Mouse (Mus musculus) MEL (cell line): ENCODE measurements at regions not wholly inside any gene's neighbourhood (a gene's known extent, or its start where the extent isn't known, plus 50 kb on each side); places are given as distances from the start of the nearest gene placed in this dataset.

Experiments
- CTCF ChIP-seq, 3 experiments: IDR thresholded peaks in 2 of 3; conservative IDR thresholded peaks in 1 of 3; 2 replicates each; pipeline ENCODE4 v1.5.1; 2011 to 2012; ENCODE audit warnings: low read length in 3 of 3, low read depth in 2 of 3, mild to moderate bottlenecking in 2 of 3, improper control_type of control experiment in 1 of 3, inconsistent platforms in 1 of 3, mixed read lengths in 1 of 3, moderate library complexity in 1 of 3; ENCODE audit not compliant: control insufficient read depth in 1 of 3, insufficient read depth in 1 of 3, poor library complexity in 1 of 3, severe bottlenecking in 1 of 3
- GATA1 ChIP-seq: IDR thresholded peaks from 2 replicates; pipeline ENCODE4 v1.6.1; 2011; ENCODE audit warnings: low read depth, low read length, improper control_type of control experiment
- NELFE ChIP-seq: IDR thresholded peaks from 2 replicates; pipeline ENCODE4 v1.6.1; 2011; ENCODE audit warnings: low read depth, low read length, improper control_type of control experiment
- POLR2A ChIP-seq, 2 experiments: IDR thresholded peaks; 2 replicates each; pipeline ENCODE4 v1.6.1; 2011 to 2012; ENCODE audit warnings: low read length in 2 of 2, mild to moderate bottlenecking in 2 of 2, control low read depth in 1 of 2, improper control_type of control experiment in 1 of 2, low read depth in 1 of 2, moderate library complexity in 1 of 2; ENCODE audit not compliant: control insufficient read depth in 1 of 2, insufficient read depth in 1 of 2, poor library complexity in 1 of 2
- RAD21 ChIP-seq: IDR thresholded peaks from 2 replicates; pipeline ENCODE4 v1.6.1; 2011; ENCODE audit warnings: mild to moderate bottlenecking, low read depth, low read length, improper control_type of control experiment
- TAL1 ChIP-seq: IDR thresholded peaks from 2 replicates; pipeline ENCODE4 v1.6.1; 2012; ENCODE audit warnings: mild to moderate bottlenecking, inconsistent platforms, low read length, moderate library complexity, mixed read lengths
- TCF12 ChIP-seq: IDR thresholded peaks from 2 replicates; pipeline ENCODE4 v1.6.1; 2014; ENCODE audit warnings: low read depth, mild to moderate bottlenecking, inconsistent platforms, low read length, improper control_type of control experiment, moderate library complexity

- TF ChIP-seq CTCF (IDR thresholded peaks at IDR 0.05 in 2 of 3, conservative IDR thresholded peaks at IDR 0.05 in 1 of 3; ENCODE audit: control insufficient read depth in 1 of 3, insufficient read depth in 1 of 3, low read depth in 2 of 3, low read length in 3 of 3, poor library complexity in 1 of 3, severe bottlenecking in 1 of 3) (no peak), GATA1 (no peak), POLR2A (IDR thresholded peaks at IDR 0.05; ENCODE audit: control insufficient read depth in 1 of 2, insufficient read depth in 1 of 2, low read depth in 1 of 2, low read length in 2 of 2, poor library complexity in 1 of 2) (no peak), RAD21 (no peak), TCF12 (no peak), TAL1 (no peak), NELFE (no peak)
Measured at GRCm38 (mm10) chr9:115545792-115546191, 235.6 kb upstream of the Stt3b start.
